Mouse (Mus musculus): ENCODE results near the gene 4930404N11Rik. TPM values are rescaled to one million over a fixed set of nuclear protein-coding genes. Genes with fewer than 3 reads are reported as not detected.
A peak's percentile ranks its signal among the peaks of the same experiment; 100 is the strongest.

4930404N11Rik gene
- not detected in 2 replicates for polyA plus RNA-seq (2012; ENCODE audit: insufficient read depth, insufficient read length, low replicate concordance, missing spikeins)

GRCm38 (mm10) chr10:81365672-81366476, at the start of gene 4930404N11Rik:
Gene 4930404N11Rik, minus strand, starts transcription at chr10:81365816.
- Histone ChIP-seq H3K4me1 (ENCODE audit: control insufficient read depth, insufficient read depth, low read length) (peaks cover 22% of the 10 kb centered on the region), H3K4me3 (ENCODE audit: insufficient read depth, low read depth, low read length) (no peak within 1 kb of the TSS), H3K27ac (ENCODE audit: insufficient read depth, low read depth, low read length) (no peak within 1 kb of the TSS)
- WGBS = 38% methylated on average over 12 of the region's 12 CpGs
- no peak for TF ChIP-seq POLR2A (IDR thresholded peaks at IDR 0.05; ENCODE audit: insufficient read depth, low read depth, low read length)
- no peak for TF ChIP-seq CTCF (IDR thresholded peaks at IDR 0.05; ENCODE audit: insufficient read depth, low read depth, low read length)

- TF ChIP-seq CTCF (IDR thresholded peaks at IDR 0.05; ENCODE audit: insufficient read depth, low read depth, low read length) = no peak
- no peak for TF ChIP-seq POLR2A (IDR thresholded peaks at IDR 0.05; ENCODE audit: insufficient read depth, low read depth, low read length)
- H3K27ac ChIP-seq (ENCODE audit: insufficient read depth, low read depth, low read length) = peak overlapping the region; percentile 75
- peaks cover 96% of the 10 kb centered on the region for H3K4me1 ChIP-seq (ENCODE audit: control insufficient read depth, insufficient read depth, low read length)
- no peak overlapping the region for H3K4me3 ChIP-seq (ENCODE audit: insufficient read depth, low read depth, low read length)
- WGBS = 77% methylated on average over 5 of the region's 5 CpGs
These were observed 49.5 kb upstream of the 4930404N11Rik start for GRCm38 (mm10) chr10:81415146-81415545.

GRCm38 (mm10) chr10:81414682-81415081, 49.1 kb upstream of the 4930404N11Rik start:
- H3K4me3 ChIP-seq (ENCODE audit: insufficient read depth, low read depth, low read length) = no peak overlapping the region
- peak overlapping the region; percentile 91 for H3K27ac ChIP-seq (ENCODE audit: insufficient read depth, low read depth, low read length)
- no peak for TF ChIP-seq POLR2A (IDR thresholded peaks at IDR 0.05; ENCODE audit: insufficient read depth, low read depth, low read length)
- no peak for TF ChIP-seq CTCF (IDR thresholded peaks at IDR 0.05; ENCODE audit: insufficient read depth, low read depth, low read length)

GRCm38 (mm10) chr10:81413310-81414261, 48.0 kb upstream of the 4930404N11Rik start:
- H3K27ac ChIP-seq (ENCODE audit: insufficient read depth, low read depth, low read length) = peak overlapping the region; percentile 91
- 22% methylated on average over 26 of the region's 26 CpGs for whole genome bisulfite sequencing

More at GRCm38 (mm10) chr10:81414682-81415081, 49.1 kb upstream of the 4930404N11Rik start:
- H3K4me1 ChIP-seq (ENCODE audit: control insufficient read depth, insufficient read depth, low read length) = peaks cover 96% of the 10 kb centered on the region

GRCm38 (mm10) chr10:81412586-81413309, 47.1 kb upstream of the 4930404N11Rik start:
- no peak for TF ChIP-seq CTCF (IDR thresholded peaks at IDR 0.05; ENCODE audit: insufficient read depth, low read depth, low read length)
- TF ChIP-seq POLR2A (IDR thresholded peaks at IDR 0.05; ENCODE audit: insufficient read depth, low read depth, low read length) = no peak
- WGBS = 77% methylated on average over 16 of the region's 16 CpGs
- H3K4me1 ChIP-seq (ENCODE audit: control insufficient read depth, insufficient read depth, low read length) = peaks cover 98% of the 10 kb centered on the region
- H3K4me3 ChIP-seq (ENCODE audit: insufficient read depth, low read depth, low read length) = no peak overlapping the region
- H3K27ac ChIP-seq (ENCODE audit: insufficient read depth, low read depth, low read length) = peak overlapping the region; percentile 88

More at GRCm38 (mm10) chr10:81413310-81414261, 48.0 kb upstream of the 4930404N11Rik start:
- peaks cover 97% of the 10 kb centered on the region for H3K4me1 ChIP-seq (ENCODE audit: control insufficient read depth, insufficient read depth, low read length)
- TF ChIP-seq CTCF (IDR thresholded peaks at IDR 0.05; ENCODE audit: insufficient read depth, low read depth, low read length) (no peak), POLR2A (IDR thresholded peaks at IDR 0.05; ENCODE audit: insufficient read depth, low read depth, low read length) (no peak)
- H3K4me3 ChIP-seq (ENCODE audit: insufficient read depth, low read depth, low read length) = peak overlapping the region; percentile 24

GRCm38 (mm10) chr10:81411471-81412400, 46.1 kb upstream of the 4930404N11Rik start:
- Histone ChIP-seq H3K27ac (ENCODE audit: insufficient read depth, low read depth, low read length) (peak overlapping the region; percentile 88), H3K4me3 (ENCODE audit: insufficient read depth, low read depth, low read length) (no peak overlapping the region), H3K4me1 (ENCODE audit: control insufficient read depth, insufficient read depth, low read length) (peaks cover 97% of the 10 kb centered on the region)
- TF ChIP-seq POLR2A (IDR thresholded peaks at IDR 0.05; ENCODE audit: insufficient read depth, low read depth, low read length) = no peak
- TF ChIP-seq CTCF (IDR thresholded peaks at IDR 0.05; ENCODE audit: insufficient read depth, low read depth, low read length) = no peak; the same call in 1 of the 2 replicates
- WGBS = 31% methylated on average over 18 of the region's 18 CpGs

GRCm38 (mm10) chr10:81410981-81411380, 45.4 kb upstream of the 4930404N11Rik start:
- peak overlapping the region; percentile 88 for H3K27ac ChIP-seq (ENCODE audit: insufficient read depth, low read depth, low read length)
- 56% methylated on average over 9 of the region's 9 CpGs for WGBS
- peaks cover 91% of the 10 kb centered on the region for H3K4me1 ChIP-seq (ENCODE audit: control insufficient read depth, insufficient read depth, low read length)
- H3K4me3 ChIP-seq (ENCODE audit: insufficient read depth, low read depth, low read length) = no peak overlapping the region
- TF ChIP-seq CTCF (IDR thresholded peaks at IDR 0.05; ENCODE audit: insufficient read depth, low read depth, low read length) (no peak), POLR2A (IDR thresholded peaks at IDR 0.05; ENCODE audit: insufficient read depth, low read depth, low read length) (no peak)

Measured in olfactory bulb, adult 2 months (tissue).